Mouse (Mus musculus) neural tube, embryonic 11.5 days (tissue): ENCODE results near the gene Rtp3. TPM values are rescaled to one million over a fixed set of nuclear protein-coding genes. Genes with fewer than 3 reads are reported as not detected.
A peak's percentile ranks its signal among the peaks of the same experiment; 100 is the strongest.

Experiments used
- ATAC-seq: fragments of 200-750 bp; cut with Nextera tagmentation; 2 replicates; pipeline ENCODE4 v1.8.0; 2017; ENCODE audit warnings: moderate number of reproducible peaks, mild to moderate bottlenecking, moderate TSS enrichment, moderate library complexity; ENCODE audit not compliant: insufficient read depth, low FRiP score, low TSS enrichment
- DNase-seq: peaks from one replicate; pipeline ENCODE4 v3.0.0-alpha.2; 2015; ENCODE audit warnings: low spot score
- H3K27ac ChIP-seq: fragments of 300-500 bp; sonication (generic); 2 replicates; pipeline ENCODE4 v1.5.1; 2014; ENCODE audit warnings: low read depth, mild to moderate bottlenecking, low read length
- H3K27me3 ChIP-seq: fragments of 300-500 bp; sonication (generic); 2 replicates; pipeline ENCODE4 v1.6.1; 2014; ENCODE audit warnings: mild to moderate bottlenecking, low read length, mixed read lengths; ENCODE audit not compliant: control insufficient read depth, insufficient read depth
- H3K36me3 ChIP-seq: fragments of 300-500 bp; sonication (generic); 2 replicates; pipeline ENCODE4 v1.6.1; 2014; ENCODE audit warnings: mild to moderate bottlenecking, low read length, moderate library complexity, mixed read lengths; ENCODE audit not compliant: control insufficient read depth, insufficient read depth
- H3K4me1 ChIP-seq: fragments of 300-500 bp; sonication (generic); 2 replicates; pipeline ENCODE4 v1.6.1; 2014; ENCODE audit warnings: low read length, mixed read lengths; ENCODE audit not compliant: control insufficient read depth, insufficient read depth
- H3K4me2 ChIP-seq: fragments of 300-500 bp; sonication (generic); 2 replicates; pipeline ENCODE4 v1.6.1; 2014; ENCODE audit warnings: low read depth, mild to moderate bottlenecking, moderate library complexity
- H3K4me3 ChIP-seq: fragments of 300-500 bp; sonication (generic); 2 replicates; pipeline ENCODE4 v1.5.1; 2014; ENCODE audit warnings: low read depth, low read length
- H3K9ac ChIP-seq: fragments of 300-500 bp; sonication (generic); 2 replicates; pipeline ENCODE4 v1.6.1; 2014; ENCODE audit warnings: mild to moderate bottlenecking, low read length
- H3K9me3 ChIP-seq: fragments of 300-500 bp; sonication (generic); 2 replicates; pipeline ENCODE4 v1.6.1; 2016; ENCODE audit warnings: low read length; ENCODE audit not compliant: control insufficient read depth
- WGBS: fragments of 180-500 bp; shearing (Covaris S2); extraction: QIAGEN DNeasy Blood & Tissue Kit; methylation state at CpG from one replicate; pipeline ENCODE4 v1.1.7; 2014; 5-methylcytosine and 5-hydroxymethylcytosine counted together
- polyA plus RNA-seq: library from polyadenylated mRNA; unstranded; fragments of >200 nt; fragmentation: Nextera tagmentation; extraction: Ambion mirVana; gene quantifications from 2 replicates; pipeline ENCODE4 v1.2.1, GENCODE M21; 2014

The Rtp3 gene
- polyA plus RNA-seq, 1 experiment from 2014 or later: not detected

DNA sequence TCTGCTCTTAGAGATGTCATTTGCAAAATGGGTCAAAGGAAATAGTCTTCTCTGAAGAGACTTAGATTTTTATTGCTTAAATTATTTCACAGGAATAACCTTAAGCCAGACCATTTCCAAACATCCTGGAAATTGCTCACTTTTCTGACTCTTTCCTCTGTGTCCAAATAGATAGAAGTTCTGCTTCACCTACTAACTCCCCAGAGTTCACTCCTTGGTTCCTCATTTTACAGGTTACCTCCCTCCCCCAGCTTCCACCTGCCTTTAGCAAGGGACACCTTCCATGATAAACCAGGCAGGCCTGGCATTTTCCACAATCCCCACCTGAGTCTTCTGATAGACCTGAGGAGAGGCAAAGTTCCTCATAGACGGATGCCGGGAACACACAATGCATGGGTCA lies 16.2 kb upstream of the Rtp3 start:
- Histone ChIP-seq H3K4me2 (no peak overlapping the region), H3K4me1 (no peaks in the 10 kb centered on the region), H3K4me3 (no peak overlapping the region), H3K9ac (no peak overlapping the region), H3K27me3 (no peaks in the 10 kb centered on the region), H3K27ac (no peak overlapping the region), H3K36me3 (no peaks in the 10 kb centered on the region), H3K9me3 (no peaks in the 10 kb centered on the region)
- no peak for ATAC-seq
- DNase-seq: no peak
- WGBS: 97% methylated on average over 2 of the region's 2 CpGs

DNA sequence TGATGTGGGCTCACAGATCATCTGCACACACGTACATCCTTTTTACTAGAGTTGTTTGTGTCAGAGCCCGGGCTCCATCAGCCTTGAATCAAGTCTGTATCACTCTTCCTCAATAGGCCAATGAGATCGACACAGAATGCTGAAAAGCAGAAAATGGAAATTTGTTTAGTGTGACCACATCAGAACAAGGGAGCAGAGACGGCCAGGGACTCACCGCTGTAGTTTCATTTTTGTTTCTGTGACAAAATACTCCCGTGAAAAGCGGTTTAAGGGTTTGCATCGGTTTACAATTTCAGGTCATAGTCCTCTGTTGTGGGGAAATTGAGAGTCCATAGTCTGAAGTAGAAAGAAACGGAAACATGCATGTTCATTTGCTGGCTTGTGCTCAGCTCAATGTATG lies 12.9 kb upstream of the Rtp3 start:
- ATAC-seq (no peak), DNase-seq (no peak)
- H3K27me3 ChIP-seq: no peaks in the 10 kb centered on the region
- H3K4me3 ChIP-seq: no peak overlapping the region
- no peak overlapping the region for H3K9ac ChIP-seq
- H3K9me3 ChIP-seq: no peaks in the 10 kb centered on the region
- 90% methylated on average over 9 of the region's 9 CpGs for WGBS
- no peak overlapping the region for H3K27ac ChIP-seq
- H3K4me1 ChIP-seq: no peaks in the 10 kb centered on the region
- H3K36me3 ChIP-seq: no peaks in the 10 kb centered on the region
- H3K4me2 ChIP-seq: no peak overlapping the region

DNA sequence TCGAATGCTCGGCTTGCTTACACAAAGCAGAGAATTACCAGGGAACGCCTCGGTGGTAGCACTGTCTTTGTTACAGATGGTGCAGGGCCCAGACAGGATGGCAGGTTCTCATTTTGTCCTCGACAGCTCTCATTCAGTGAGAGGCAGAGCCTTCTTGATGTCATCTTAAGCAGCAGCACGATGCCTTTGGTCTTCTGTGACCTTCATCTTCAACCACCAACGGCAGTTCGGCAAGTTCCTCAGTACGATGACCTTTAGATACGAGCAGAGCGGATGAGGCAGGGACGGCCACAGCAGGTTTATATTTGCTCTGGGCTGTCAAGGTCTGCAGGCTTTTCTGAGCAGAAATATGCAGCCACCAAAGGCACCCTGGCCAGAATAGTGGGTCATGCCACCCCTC lies 11.2 kb upstream of the Rtp3 start:
- H3K27me3 ChIP-seq: no peaks in the 10 kb centered on the region
- WGBS: 90% methylated on average over 12 of the region's 12 CpGs
- no peak overlapping the region for H3K4me2 ChIP-seq
- H3K4me1 ChIP-seq: no peaks in the 10 kb centered on the region
- H3K36me3 ChIP-seq: no peaks in the 10 kb centered on the region
- DNase-seq (no peak), ATAC-seq (no peak)
- H3K27ac ChIP-seq: no peak overlapping the region
- no peak overlapping the region for H3K9ac ChIP-seq
- no peak overlapping the region for H3K4me3 ChIP-seq
- no peaks in the 10 kb centered on the region for H3K9me3 ChIP-seq

DNA sequence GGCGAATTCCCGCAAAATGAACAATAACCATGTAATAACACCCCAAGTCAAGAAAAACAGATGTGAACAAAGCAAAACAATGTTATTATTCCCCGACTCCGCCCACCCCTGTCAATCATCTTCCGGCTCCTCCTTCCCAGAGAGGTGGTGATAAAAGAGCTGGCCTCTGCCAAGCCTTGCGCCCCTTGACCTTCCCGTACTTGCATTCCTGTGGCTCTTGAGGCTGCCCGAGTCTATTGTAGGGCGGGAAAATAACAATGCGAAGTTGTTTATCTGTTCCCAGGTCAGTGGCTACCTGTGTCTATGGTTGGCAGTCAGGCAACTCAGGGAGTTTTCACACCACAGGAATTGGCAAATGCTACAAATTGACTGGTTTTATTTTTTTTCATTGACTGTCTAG lies 9.5 kb upstream of the Rtp3 start:
- no peak overlapping the region for H3K4me2 ChIP-seq
- ATAC-seq (no peak), DNase-seq (no peak)
- H3K9me3 ChIP-seq: no peaks in the 10 kb centered on the region
- H3K4me1 ChIP-seq: no peaks in the 10 kb centered on the region
- no peaks in the 10 kb centered on the region for H3K36me3 ChIP-seq
- no peak overlapping the region for H3K27ac ChIP-seq
- WGBS: 85% methylated on average over 10 of the region's 10 CpGs
- H3K9ac ChIP-seq: no peak overlapping the region
- H3K4me3 ChIP-seq: no peak overlapping the region
- no peaks in the 10 kb centered on the region for H3K27me3 ChIP-seq

DNA sequence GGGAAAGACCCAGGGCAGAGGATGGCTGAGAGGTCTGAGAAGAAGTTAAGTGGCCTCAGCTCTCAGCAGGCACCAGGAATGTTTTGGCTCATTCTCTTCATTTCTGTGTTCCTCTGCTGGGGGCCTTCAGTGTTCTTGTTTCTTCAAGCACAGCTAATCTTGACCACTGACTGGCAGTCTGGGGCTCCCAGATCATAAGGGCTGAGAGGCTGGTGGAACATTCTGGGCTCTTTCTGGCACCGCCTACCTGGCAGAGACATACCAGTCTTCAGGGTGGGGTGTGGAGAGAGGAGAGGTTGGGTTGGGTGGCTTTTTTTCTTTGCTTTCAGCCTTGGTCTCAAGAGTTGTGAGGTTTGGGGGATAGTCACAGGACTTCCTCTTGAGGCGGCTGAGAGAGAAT lies 8.7 kb upstream of the Rtp3 start:
- no peak for DNase-seq
- WGBS: 91% methylated on average over 2 of the region's 2 CpGs

DNA sequence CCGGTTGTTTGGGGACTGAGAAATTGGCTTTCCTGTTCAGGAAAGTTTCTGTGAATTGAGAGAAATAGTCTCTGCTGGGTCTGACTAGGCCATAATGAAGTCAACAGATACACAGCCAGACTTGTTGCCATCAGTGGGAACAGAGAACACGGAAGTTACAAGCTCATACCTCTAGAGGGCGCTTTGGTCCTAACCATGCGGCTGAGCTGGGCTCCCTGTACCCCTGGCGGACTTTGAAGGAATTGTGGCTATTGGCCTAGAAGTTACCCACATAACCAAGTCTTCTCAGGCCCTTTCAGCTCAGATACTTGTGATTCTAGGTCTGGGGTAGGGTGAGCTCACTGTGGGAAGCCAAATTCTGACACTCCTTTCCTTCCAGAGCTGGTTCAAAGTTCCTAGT lies 6.9 kb upstream of the Rtp3 start:
- no peaks in the 10 kb centered on the region for H3K9me3 ChIP-seq
- H3K9ac ChIP-seq: no peak overlapping the region
- ATAC-seq: no peak
- H3K27ac ChIP-seq: no peak overlapping the region
- H3K36me3 ChIP-seq: no peaks in the 10 kb centered on the region
- H3K27me3 ChIP-seq: no peaks in the 10 kb centered on the region
- no peak overlapping the region for H3K4me2 ChIP-seq
- H3K4me1 ChIP-seq: no peaks in the 10 kb centered on the region
- DNase-seq: peak; percentile 70
- no peak overlapping the region for H3K4me3 ChIP-seq
- 6% methylated on average over 5 of the region's 5 CpGs for WGBS

More for the DNA sequence above, 8.7 kb upstream of the Rtp3 start:
- Histone ChIP-seq H3K36me3 (no peaks in the 10 kb centered on the region), H3K9ac (no peak overlapping the region), H3K4me1 (no peaks in the 10 kb centered on the region), H3K4me3 (no peak overlapping the region), H3K27me3 (no peaks in the 10 kb centered on the region), H3K27ac (no peak overlapping the region), H3K4me2 (no peak overlapping the region), H3K9me3 (no peaks in the 10 kb centered on the region)
- ATAC-seq: no peak

DNA sequence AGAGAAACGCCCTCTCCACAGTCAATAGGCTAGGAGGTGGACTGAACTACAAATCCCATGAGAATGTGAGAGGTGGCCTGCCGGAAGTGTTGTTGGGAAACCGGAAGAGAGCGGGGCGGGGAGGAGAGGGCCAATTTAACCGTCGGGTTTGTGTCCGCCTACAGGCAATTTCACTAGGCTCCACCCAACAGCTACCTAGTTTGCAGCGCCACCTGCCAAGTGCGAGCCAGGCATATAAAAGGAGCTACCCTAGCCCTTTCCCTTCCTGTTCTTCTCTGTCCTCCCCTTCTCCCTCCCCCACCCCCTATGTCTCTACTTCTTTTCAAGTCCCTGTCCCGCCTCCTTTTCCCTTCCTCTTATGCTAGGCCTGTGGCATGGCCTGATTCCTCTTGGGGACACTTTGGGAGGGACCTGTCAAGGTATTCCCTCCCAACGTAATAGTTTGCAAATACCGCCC lies 4.4 kb upstream of the Rtp3 start:
- no peak overlapping the region for H3K9ac ChIP-seq
- H3K4me3 ChIP-seq: peak overlapping the region; percentile 21
- peak; percentile 77 for DNase-seq
- peak overlapping the region; percentile 35 for H3K4me2 ChIP-seq
- no peaks in the 10 kb centered on the region for H3K9me3 ChIP-seq
- WGBS: 11% methylated on average over 13 of the region's 13 CpGs
- no peak overlapping the region for H3K27ac ChIP-seq
- H3K36me3 ChIP-seq: no peaks in the 10 kb centered on the region
- H3K27me3 ChIP-seq: no peaks in the 10 kb centered on the region
- no peaks in the 10 kb centered on the region for H3K4me1 ChIP-seq
- ATAC-seq: peak; percentile 78

DNA sequence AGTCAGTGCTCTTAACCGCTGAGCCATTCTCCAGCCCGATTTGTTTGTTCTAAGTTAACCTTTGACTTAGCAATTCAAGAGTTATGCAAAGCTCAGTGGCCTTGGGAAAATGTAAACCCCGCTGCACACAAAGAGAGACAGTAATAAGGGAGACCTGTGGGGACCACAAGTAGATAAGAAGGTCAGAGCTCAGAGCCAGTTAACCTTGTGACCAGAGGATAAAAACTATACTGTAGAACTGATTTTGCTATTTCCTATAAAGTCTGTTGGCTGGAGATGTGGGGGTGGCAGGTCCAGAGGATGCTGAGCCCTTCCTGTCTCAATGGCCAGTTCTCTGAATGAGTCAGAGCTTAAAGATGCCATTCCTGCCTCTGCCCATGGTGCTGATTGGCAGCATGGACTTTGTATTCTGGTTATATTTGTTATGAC lies 2.9 kb upstream of the Rtp3 start:
- Histone ChIP-seq H3K4me2 (no peak overlapping the region), H3K9ac (no peak overlapping the region), H3K4me1 (no peaks in the 10 kb centered on the region), H3K4me3 (no peak overlapping the region), H3K27me3 (no peaks in the 10 kb centered on the region), H3K9me3 (no peaks in the 10 kb centered on the region), H3K36me3 (no peaks in the 10 kb centered on the region), H3K27ac (no peak overlapping the region)
- DNase-seq (no peak), ATAC-seq (no peak)
- WGBS: 51% methylated on average over 3 of the region's 3 CpGs

DNA sequence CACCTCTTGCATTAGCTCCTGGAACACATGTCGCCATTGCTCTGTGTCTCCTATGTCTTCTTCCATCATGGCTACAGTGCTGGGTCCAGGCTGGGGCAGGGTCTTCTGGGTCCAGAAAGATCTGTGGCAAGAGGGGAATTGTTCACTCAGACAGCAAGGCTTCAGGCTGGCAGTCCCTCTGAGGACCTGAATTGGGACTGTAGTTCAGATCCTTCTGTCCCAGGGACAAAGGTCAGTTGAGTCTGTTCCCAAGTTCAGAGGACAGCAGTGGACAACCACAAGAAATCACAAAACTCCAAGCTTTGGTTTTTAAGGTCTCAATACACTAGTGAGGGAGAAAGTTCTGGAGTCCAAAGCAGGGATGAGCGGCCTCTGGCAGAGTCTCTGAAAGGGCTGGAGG lies 840 bp downstream of the Rtp3 start:
- DNase-seq (no peak), ATAC-seq (no peak)
- no peak overlapping the region for H3K9ac ChIP-seq
- no peaks in the 10 kb centered on the region for H3K9me3 ChIP-seq
- no peaks in the 10 kb centered on the region for H3K4me1 ChIP-seq
- no peaks in the 10 kb centered on the region for H3K36me3 ChIP-seq
- 92% methylated on average over 2 of the region's 2 CpGs for WGBS
- H3K27me3 ChIP-seq: no peaks in the 10 kb centered on the region
- no peak overlapping the region for H3K4me2 ChIP-seq
- no peak overlapping the region for H3K4me3 ChIP-seq
- H3K27ac ChIP-seq: no peak overlapping the region
